ENCODE assay signal across 8 mouse cellular contexts in the genomic region with DNA sequence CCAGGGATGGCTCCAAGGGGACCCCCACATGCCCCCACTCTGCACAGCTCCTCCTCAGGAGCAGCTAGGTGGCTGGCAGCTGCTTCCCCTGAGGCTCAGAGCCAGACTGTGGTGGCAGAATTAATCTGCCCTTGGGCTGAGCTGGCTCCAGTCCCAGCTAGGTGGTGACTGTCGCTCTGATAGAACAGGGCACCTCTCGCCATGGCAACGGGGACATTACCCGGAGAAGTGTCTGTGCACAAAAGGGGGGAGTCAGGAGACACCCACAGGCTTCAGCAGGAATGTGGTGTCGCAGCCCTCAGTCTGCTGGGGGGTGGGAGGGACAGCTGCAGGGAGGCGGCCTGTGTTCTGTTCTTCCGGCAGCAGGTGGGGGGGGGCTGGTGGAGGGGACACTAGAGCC. TPM values are rescaled to one million over a fixed set of nuclear protein-coding genes. Genes with fewer than 3 reads are reported as not detected.
A peak's percentile ranks its signal among the peaks of the same experiment; 100 is the strongest.
DNase-seq lines count a peak whose midpoint lies in the region; ATAC-seq and TF ChIP-seq lines count a peak whose summit lies in the region.

No protein-coding gene starts in this region.

- no peak for TF ChIP-seq CTCF in lung, postnatal 0 days (IDR thresholded peaks at IDR 0.05)

- no peak for TF ChIP-seq EP300 in lung, postnatal 0 days (IDR thresholded peaks at IDR 0.05)

- no peaks in the 10 kb centered on the region for H3K36me3 ChIP-seq in lung, postnatal 0 days (ENCODE audit: insufficient read depth, low read length)
- H3K36me3 ChIP-seq in embryonic facial prominence, embryonic 13.5 days = no peaks in the 10 kb centered on the region
- H3K36me3 ChIP-seq in heart, embryonic 12.5 days = no peaks in the 10 kb centered on the region
- H3K36me3 ChIP-seq in midbrain, embryonic 15.5 days (replicated peaks) = no peaks in the 10 kb centered on the region

- H3K9me3 ChIP-seq in lung, postnatal 0 days (ENCODE audit: low read length) = no peaks in the 10 kb centered on the region
- H3K9me3 ChIP-seq in embryonic facial prominence, embryonic 13.5 days = no peaks in the 10 kb centered on the region
- peaks cover 7% of the 10 kb centered on the region for H3K9me3 ChIP-seq in heart, embryonic 12.5 days (replicated peaks)
- no peaks in the 10 kb centered on the region for H3K9me3 ChIP-seq in midbrain, embryonic 15.5 days

- no peak overlapping the region for H3K4me3 ChIP-seq in lung, postnatal 0 days (ENCODE audit: low read depth, low read length)
- no peak overlapping the region for H3K4me3 ChIP-seq in embryonic facial prominence, embryonic 13.5 days
- H3K4me3 ChIP-seq in heart, embryonic 12.5 days = no peak overlapping the region
- no peak overlapping the region for H3K4me3 ChIP-seq in midbrain, embryonic 15.5 days

- 17% methylated on average over 6 of the region's 7 CpGs for WGBS in lung, postnatal 0 days
- WGBS in embryonic facial prominence, embryonic 13.5 days = 19% methylated on average over 7 of the region's 7 CpGs
- 22% methylated on average over 7 of the region's 7 CpGs for WGBS in heart, embryonic 12.5 days
- WGBS in midbrain, embryonic 15.5 days = 8% methylated on average over 7 of the region's 7 CpGs

- peak; percentile 35 for ATAC-seq in lung, postnatal 0 days
- ATAC-seq in embryonic facial prominence, embryonic 13.5 days (ENCODE audit: insufficient number of reproducible peaks, insufficient read depth, low FRiP score, low TSS enrichment, low read depth) = peak; percentile 59
- ATAC-seq in heart, embryonic 12.5 days (ENCODE audit: insufficient number of reproducible peaks, low FRiP score) = peak; percentile 70
- ATAC-seq in midbrain, embryonic 15.5 days (replicated peaks) = peak; percentile 88

- H3K27me3 ChIP-seq in lung, postnatal 0 days (replicated peaks; ENCODE audit: insufficient read depth, low read length) = no peaks in the 10 kb centered on the region
- no peaks in the 10 kb centered on the region for H3K27me3 ChIP-seq in embryonic facial prominence, embryonic 13.5 days
- H3K27me3 ChIP-seq in heart, embryonic 12.5 days (replicated peaks) = no peaks in the 10 kb centered on the region
- H3K27me3 ChIP-seq in midbrain, embryonic 15.5 days (replicated peaks) = no peaks in the 10 kb centered on the region

- no peaks in the 10 kb centered on the region for H3K4me1 ChIP-seq in lung, postnatal 0 days (ENCODE audit: insufficient read depth, low read depth, low read length)
- peaks cover 19% of the 10 kb centered on the region for H3K4me1 ChIP-seq in embryonic facial prominence, embryonic 13.5 days
- peaks cover 19% of the 10 kb centered on the region for H3K4me1 ChIP-seq in heart, embryonic 12.5 days (replicated peaks)
- peaks cover 25% of the 10 kb centered on the region for H3K4me1 ChIP-seq in midbrain, embryonic 15.5 days

- no peak overlapping the region for H3K4me2 ChIP-seq in lung, postnatal 0 days (replicated peaks; ENCODE audit: low read depth, low read length)
- no peak overlapping the region for H3K4me2 ChIP-seq in embryonic facial prominence, embryonic 13.5 days
- peak overlapping the region; percentile 12; the same call in 1 of the 2 replicates for H3K4me2 ChIP-seq in heart, embryonic 12.5 days
- H3K4me2 ChIP-seq in midbrain, embryonic 15.5 days = no peak overlapping the region

- H3K27ac ChIP-seq in lung, postnatal 0 days (ENCODE audit: low read length) = no peak overlapping the region
- H3K27ac ChIP-seq in embryonic facial prominence, embryonic 13.5 days = 0 out of 2 replicates have a peak overlapping the region, but pooled peaks have one; percentile 18
- H3K27ac ChIP-seq in heart, embryonic 12.5 days (ENCODE audit: poor library complexity, severe bottlenecking) = peak overlapping the region; percentile 8
- H3K27ac ChIP-seq in midbrain, embryonic 15.5 days = peak overlapping the region; percentile 75

- H3K9ac ChIP-seq in lung, postnatal 0 days (replicated peaks; ENCODE audit: low read depth) = no peak overlapping the region
- 0 out of 2 replicates have a peak overlapping the region, but pooled peaks have one; percentile 40 for H3K9ac ChIP-seq in embryonic facial prominence, embryonic 13.5 days
- no peak overlapping the region for H3K9ac ChIP-seq in heart, embryonic 12.5 days
- H3K9ac ChIP-seq in midbrain, embryonic 15.5 days = no peak overlapping the region

- DNase-seq in lung, postnatal 0 days (ENCODE audit: low spot score) = peak; percentile 42
- no peak for DNase-seq in lung, postnatal 14 days
- peak; percentile 59 to 73 for DNase-seq in layer of hippocampus, adult 8-10 months (ENCODE audit: low spot score in 2 of 2)
- no peak for DNase-seq in thymus, postnatal 4 days
- DNase-seq in spleen, postnatal 4 days (ENCODE audit: low spot score in 2 of 2) = no peak

RNA-seq across cellular contexts. Expression of gene Ncor2, which starts 24.1 kb away (rescaled TPM):
- polyA plus RNA-seq in lung, postnatal 0 days (2015; fragmentation: Nextera tagmentation; extraction: Ambion mirVana) = 20.2 and 23.9 TPM in 2 replicates
- 35.1 and 36.2 TPM in 2 replicates for polyA plus RNA-seq in embryonic facial prominence, embryonic 13.5 days (2015; fragmentation: Nextera tagmentation; extraction: Ambion mirVana)
- polyA plus RNA-seq in heart, embryonic 12.5 days (2016; fragmentation: Nextera tagmentation; extraction: Ambion mirVana) = 17.0 and 18.6 TPM in 2 replicates
- total RNA-seq in layer of hippocampus, adult 8-10 months (2022) = 100 to 1,000 TPM; 246 to 324 (median 271) TPM
- polyA plus RNA-seq in midbrain, embryonic 15.5 days (2015; fragmentation: Nextera tagmentation; extraction: Ambion mirVana) = 25.6 and 27.6 TPM in 2 replicates

Comparison
In these comparisons a context has a peak if more than half of its experiments do, and no peak if none do; other contexts are left out.
1. DNase-seq: peak in lung, postnatal 0 days (single experiment) and layer of hippocampus, adult 8-10 months (2 of 2); none in lung, postnatal 14 days (single experiment), thymus, postnatal 4 days (single experiment) and spleen, postnatal 4 days (0 of 2).
2. ATAC-seq: peak in every context shown above with its lines; median percentile 88 in midbrain, embryonic 15.5 days; 70 in heart, embryonic 12.5 days; 59 in embryonic facial prominence, embryonic 13.5 days; 35 in lung, postnatal 0 days.